Mouse (Mus musculus) liver, postnatal 0 days (tissue): ENCODE measurements around the gene Acacb. TPM values are rescaled to one million over a fixed set of nuclear protein-coding genes. Genes with fewer than 3 reads are reported as not detected.
A peak's percentile ranks its signal among the peaks of the same experiment; 100 is the strongest.

Source experiments
- ATAC-seq: fragments of 200-750 bp; cut with Nextera tagmentation; 2 replicates; pipeline ENCODE4 v1.8.0; 2017; ENCODE audit warnings: mild to moderate bottlenecking, moderate library complexity
- DNase-seq: peaks from one replicate; pipeline ENCODE4 v3.0.0-alpha.2; 2016
- H3K27ac ChIP-seq: fragments of 300-500 bp; sonication (generic); 2 replicates; pipeline ENCODE4 v1.5.1; 2014; ENCODE audit warnings: antibody characterized with exemption, moderate library complexity, mild to moderate bottlenecking, low read depth
- H3K27me3 ChIP-seq: fragments of 300-500 bp; sonication (generic); 2 replicates; pipeline ENCODE4 v1.6.1; 2014; ENCODE audit warnings: low read length, control low read depth, mixed read lengths; ENCODE audit not compliant: insufficient read depth
- H3K36me3 ChIP-seq: fragments of 300-500 bp; sonication (generic); replicated peaks from 2 replicates; pipeline ENCODE4 v1.6.1; 2014; ENCODE audit warnings: mild to moderate bottlenecking, control low read depth, low read length, moderate library complexity, mixed read lengths; ENCODE audit not compliant: insufficient read depth
- H3K4me1 ChIP-seq: fragments of 300-500 bp; sonication (generic); 2 replicates; pipeline ENCODE4 v1.6.1; 2014; ENCODE audit warnings: antibody characterized with exemption, mild to moderate bottlenecking, control low read depth; ENCODE audit not compliant: insufficient read depth
- H3K4me2 ChIP-seq: fragments of 300-500 bp; sonication (generic); 2 replicates; pipeline ENCODE4 v1.6.1; 2014; ENCODE audit warnings: low read depth, mild to moderate bottlenecking, low read length, moderate library complexity, mixed read lengths
- H3K4me3 ChIP-seq: fragments of 300-500 bp; sonication (generic); 2 replicates; pipeline ENCODE4 v1.5.1; 2014; ENCODE audit warnings: low read depth, low read length
- H3K9ac ChIP-seq: fragments of 300-500 bp; sonication (generic); replicated peaks from 2 replicates; pipeline ENCODE4 v1.6.1; 2014; ENCODE audit warnings: mild to moderate bottlenecking, moderate library complexity
- H3K9me3 ChIP-seq: fragments of 300-500 bp; sonication (generic); 2 replicates; pipeline ENCODE4 v1.6.1; 2016; ENCODE audit warnings: mild to moderate bottlenecking, control low read depth, low read length, mixed read lengths
- CTCF ChIP-seq: sonication (generic); IDR thresholded peaks from 2 replicates; pipeline ENCODE4 v1.5.1; 2016; ENCODE audit warnings: antibody characterized with exemption, low read depth
- EP300 ChIP-seq: IDR thresholded peaks from 2 replicates; pipeline ENCODE4 v1.6.1; 2016; ENCODE audit warnings: antibody characterized with exemption, low read depth, mild to moderate bottlenecking
- WGBS: fragments of 180-500 bp; shearing (Covaris S2); extraction: QIAGEN DNeasy Blood & Tissue Kit; methylation state at CpG from one replicate; pipeline ENCODE4 v1.1.7; 2014; ENCODE audit not compliant: insufficient replicate concordance; 5-methylcytosine and 5-hydroxymethylcytosine counted together
- polyA plus RNA-seq: library from polyadenylated mRNA; unstranded; fragments of >200 nt; fragmentation: Nextera tagmentation; extraction: Ambion mirVana; gene quantifications from 2 replicates; pipeline ENCODE4 v1.2.1, GENCODE M21; 2015

The Acacb gene
- polyA plus RNA-seq, 1 experiment from 2014 or later, result 1.2 TPM

DNA sequence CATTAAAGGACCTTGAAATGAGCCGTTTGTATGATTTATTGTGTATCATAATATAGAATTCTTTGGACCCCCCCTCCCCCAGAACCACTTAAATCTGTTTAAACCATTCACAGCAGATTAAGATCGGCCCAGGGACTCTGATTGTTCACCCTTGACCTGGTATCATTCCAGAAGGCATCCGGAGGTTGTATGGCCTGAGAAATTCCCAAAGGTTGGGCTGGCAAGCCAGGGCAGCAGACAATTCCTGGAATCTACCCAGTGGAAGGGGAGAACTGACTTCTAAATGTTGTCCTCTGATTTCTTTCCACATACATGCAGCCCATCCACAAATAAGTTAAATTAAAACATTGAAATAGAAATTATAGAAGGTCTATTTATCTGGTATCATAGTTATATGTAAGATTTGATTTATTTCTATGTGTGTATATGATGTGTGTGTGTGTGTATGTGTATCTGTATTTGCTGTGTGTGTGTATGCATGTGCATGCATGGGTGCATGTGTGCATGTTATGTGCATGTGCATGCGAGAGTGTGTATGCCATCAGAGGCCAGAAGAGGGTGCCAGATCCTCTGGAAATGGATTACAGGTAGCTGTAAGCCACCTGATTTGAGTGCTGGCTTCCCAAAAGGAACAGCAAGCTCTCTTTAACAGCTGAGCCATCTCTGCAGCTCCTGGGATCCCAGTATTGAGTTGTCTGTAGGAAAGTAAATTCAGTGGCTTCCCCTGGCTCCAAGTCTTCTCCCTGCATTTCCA is 31.8 kb downstream of the Acacb start:
- no peak for DNase-seq
- TF ChIP-seq CTCF, result no peak
- TF ChIP-seq EP300, result no peak

DNA sequence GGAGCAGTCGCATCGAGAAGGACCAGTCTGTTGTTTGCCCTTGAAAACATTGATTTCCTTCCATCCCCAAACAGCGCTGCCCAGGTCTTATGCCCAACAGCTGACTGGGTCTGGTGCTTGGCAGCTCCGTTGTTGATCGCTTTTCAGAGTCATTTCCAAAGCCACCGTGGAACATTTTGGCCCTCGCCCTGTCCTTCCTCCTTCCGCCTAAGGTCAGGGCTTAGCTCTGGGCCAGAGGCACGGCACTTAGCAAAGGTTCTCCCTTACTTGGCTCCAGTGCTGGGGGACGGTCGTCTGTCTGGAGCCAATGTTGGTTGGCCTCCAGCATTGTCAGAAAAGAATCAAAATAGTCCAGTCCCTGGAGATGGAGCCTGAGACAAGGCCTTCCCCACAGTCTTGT is 33.2 kb downstream of the Acacb start:
- ATAC-seq, result no peak
- Histone ChIP-seq H3K4me1 (peaks cover 16% of the 10 kb centered on the region), H3K4me2 (no peak overlapping the region), H3K27me3 (no peaks in the 10 kb centered on the region), H3K27ac (no peak overlapping the region), H3K4me3 (no peak overlapping the region), H3K9me3 (no peaks in the 10 kb centered on the region), H3K9ac (no peak overlapping the region), H3K36me3 (no peaks in the 10 kb centered on the region)
- TF ChIP-seq EP300, result no peak
- TF ChIP-seq CTCF, result no peak
- 69% methylated on average over 11 of the region's 11 CpGs for WGBS
- DNase-seq, result no peak

More for the DNA sequence above, 31.8 kb downstream of the Acacb start:
- peaks cover 16% of the 10 kb centered on the region for H3K4me1 ChIP-seq
- H3K36me3 ChIP-seq, result no peaks in the 10 kb centered on the region
- H3K27me3 ChIP-seq, result no peaks in the 10 kb centered on the region
- no peak overlapping the region for H3K4me2 ChIP-seq
- H3K9me3 ChIP-seq, result no peaks in the 10 kb centered on the region
- ATAC-seq, result no peak
- H3K4me3 ChIP-seq, result no peak overlapping the region
- no peak overlapping the region for H3K27ac ChIP-seq
- 75% methylated on average over 4 of the region's 4 CpGs for WGBS
- no peak overlapping the region for H3K9ac ChIP-seq

DNA sequence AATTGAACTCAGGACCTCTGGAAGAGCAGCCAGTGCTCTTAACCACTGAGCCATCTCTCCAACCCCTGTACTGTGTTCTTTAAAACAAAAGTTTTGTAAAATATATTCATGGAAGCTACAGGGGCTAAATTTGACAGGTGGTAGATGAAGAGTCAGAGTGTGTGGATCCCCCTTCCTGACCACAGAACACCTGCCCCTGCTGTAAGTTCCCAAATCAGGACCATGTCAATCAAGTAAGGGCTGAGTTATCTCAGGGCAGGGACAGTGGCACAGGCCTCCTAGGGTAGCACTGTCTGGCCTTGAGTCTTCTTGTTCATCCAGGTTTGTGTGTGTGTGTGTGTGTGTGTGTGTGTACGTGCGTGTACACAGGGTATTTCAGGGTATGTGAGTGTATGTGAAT is 37.2 kb downstream of the Acacb start:
- Histone ChIP-seq H3K9me3 (no peaks in the 10 kb centered on the region), H3K4me1 (no peaks in the 10 kb centered on the region), H3K27me3 (no peaks in the 10 kb centered on the region), H3K36me3 (no peaks in the 10 kb centered on the region), H3K4me3 (no peak overlapping the region), H3K9ac (no peak overlapping the region), H3K27ac (no peak overlapping the region), H3K4me2 (no peak overlapping the region)
- TF ChIP-seq CTCF (no peak), EP300 (no peak)
- ATAC-seq, result no peak
- DNase-seq, result no peak
- WGBS, result 89% methylated on average over 2 of the region's 2 CpGs

DNA sequence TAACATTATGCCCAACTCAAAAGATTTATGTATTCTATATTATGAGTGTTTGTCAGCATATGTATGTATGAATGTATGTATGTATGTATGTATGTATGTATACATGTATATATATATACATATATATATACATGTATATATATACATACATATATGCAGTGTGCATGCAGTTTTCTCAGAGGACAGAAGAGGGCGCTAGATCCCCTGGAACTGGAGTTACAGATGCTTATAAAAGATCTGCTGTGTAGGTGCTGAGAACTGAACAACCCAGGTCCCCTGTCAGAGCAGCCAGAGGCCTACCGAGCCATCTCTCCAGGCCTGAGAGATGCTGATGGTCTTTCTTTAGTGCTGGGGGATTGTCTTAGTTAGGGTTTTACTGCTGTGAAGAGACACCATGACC is 40.8 kb downstream of the Acacb start:
- H3K9me3 ChIP-seq, result no peaks in the 10 kb centered on the region
- DNase-seq (no peak), ATAC-seq (no peak)
- no peaks in the 10 kb centered on the region for H3K27me3 ChIP-seq
- H3K4me3 ChIP-seq, result no peak overlapping the region
- no peak overlapping the region for H3K27ac ChIP-seq
- WGBS, result 63% methylated on average over 2 of the region's 2 CpGs
- no peak for TF ChIP-seq EP300
- no peak for TF ChIP-seq CTCF
- H3K4me2 ChIP-seq, result no peak overlapping the region
- no peak overlapping the region for H3K9ac ChIP-seq
- H3K4me1 ChIP-seq, result no peaks in the 10 kb centered on the region
- H3K36me3 ChIP-seq, result no peaks in the 10 kb centered on the region; the same call in 1 of the 2 replicates

DNA sequence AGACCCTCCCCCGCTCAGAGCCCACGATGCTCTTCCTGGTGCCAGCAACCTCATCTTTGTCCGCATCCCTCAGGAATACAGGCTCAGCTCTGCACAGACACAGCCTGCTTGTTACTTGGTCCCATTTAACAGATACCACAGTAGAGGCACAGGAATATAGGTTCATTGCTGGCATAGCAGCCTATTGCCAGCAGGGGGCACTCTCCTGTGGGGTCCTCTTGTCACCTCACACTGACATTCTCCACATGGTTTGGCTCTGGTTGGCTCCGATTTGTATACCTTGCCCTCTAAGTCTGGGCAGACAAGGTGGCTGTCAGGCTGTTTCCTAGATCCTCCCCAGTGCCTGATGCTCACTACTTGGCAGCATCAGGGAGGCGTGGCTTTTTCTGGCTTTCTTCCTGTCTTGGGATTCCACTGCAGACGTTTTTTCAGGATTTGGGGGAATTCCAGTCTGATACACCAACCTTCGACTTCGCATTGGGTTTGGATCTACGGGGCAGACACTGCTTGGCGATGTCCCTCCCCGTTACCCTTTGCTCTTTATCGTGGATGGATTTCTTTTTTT is 42.6 kb downstream of the Acacb start:
- H3K36me3 ChIP-seq, result peaks cover 2% of the 10 kb centered on the region; the same call in 1 of the 2 replicates
- no peak overlapping the region for H3K27ac ChIP-seq
- no peaks in the 10 kb centered on the region for H3K27me3 ChIP-seq
- H3K4me1 ChIP-seq, result no peaks in the 10 kb centered on the region
- no peak overlapping the region for H3K9ac ChIP-seq
- no peaks in the 10 kb centered on the region for H3K9me3 ChIP-seq
- 69% methylated on average over 12 of the region's 12 CpGs for WGBS
- DNase-seq (no peak), ATAC-seq (no peak)
- no peak for TF ChIP-seq EP300
- peak; percentile 40 for TF ChIP-seq CTCF
- no peak overlapping the region for H3K4me2 ChIP-seq
- H3K4me3 ChIP-seq, result no peak overlapping the region

DNA sequence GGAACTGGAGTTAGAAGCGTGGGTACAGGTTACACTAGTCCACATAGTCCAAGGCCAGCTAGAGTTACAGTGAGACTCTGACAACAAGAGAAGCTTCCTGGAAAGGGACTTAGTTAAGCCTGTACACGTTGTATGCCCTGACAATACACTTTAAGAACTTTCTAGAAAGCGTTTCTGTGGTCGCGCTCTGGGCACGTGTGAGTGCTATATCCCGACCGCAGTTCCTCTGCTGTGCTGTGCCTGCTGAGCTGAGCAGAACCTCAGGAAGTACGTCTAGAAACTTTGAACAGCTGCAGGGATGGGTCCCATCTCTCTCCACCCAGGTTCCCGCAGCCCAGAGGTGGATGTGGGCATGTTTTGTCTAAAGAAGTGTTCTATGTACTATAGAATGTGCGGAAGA is 47.8 kb downstream of the Acacb start:
- 63% methylated on average over 11 of the region's 11 CpGs for WGBS

More for the DNA sequence above, 47.8 kb downstream of the Acacb start:
- no peak overlapping the region for H3K4me3 ChIP-seq
- ATAC-seq (no peak), DNase-seq (no peak)
- TF ChIP-seq EP300, result no peak
- TF ChIP-seq CTCF, result no peak
- H3K4me1 ChIP-seq, result no peaks in the 10 kb centered on the region
- H3K4me2 ChIP-seq, result no peak overlapping the region
- H3K9ac ChIP-seq, result no peak overlapping the region
- H3K27me3 ChIP-seq, result no peaks in the 10 kb centered on the region
- H3K9me3 ChIP-seq, result no peaks in the 10 kb centered on the region
- peaks cover 5% of the 10 kb centered on the region; the same call in 1 of the 2 replicates for H3K36me3 ChIP-seq
- no peak overlapping the region for H3K27ac ChIP-seq
